Mouse (Mus musculus) stomach, embryonic 16.5 days (tissue): ENCODE results near the gene Tmem56. TPM values are rescaled to one million over a fixed set of nuclear protein-coding genes. Genes with fewer than 3 reads are reported as not detected.
A peak's percentile ranks its signal among the peaks of the same experiment; 100 is the strongest.

Experiments used
- ATAC-seq: fragments of 200-750 bp; cut with Nextera tagmentation; 2 replicates; pipeline ENCODE4 v1.8.0; 2017; ENCODE audit warnings: moderate number of reproducible peaks, moderate TSS enrichment; ENCODE audit not compliant: insufficient read depth, low FRiP score
- H3K27ac ChIP-seq: fragments of 300-500 bp; sonication (generic); 2 replicates; pipeline ENCODE4 v1.5.1; 2014; ENCODE audit warnings: low read length
- H3K27me3 ChIP-seq: fragments of 300-500 bp; sonication (generic); 2 replicates; pipeline ENCODE4 v1.6.1; 2014; ENCODE audit warnings: low read length, control low read depth, mixed read lengths; ENCODE audit not compliant: control insufficient read depth, insufficient read depth
- H3K36me3 ChIP-seq: fragments of 300-500 bp; sonication (generic); 2 replicates; pipeline ENCODE4 v1.6.1; 2014; ENCODE audit warnings: low read length; ENCODE audit not compliant: control insufficient read depth, insufficient read depth
- H3K4me1 ChIP-seq: fragments of 300-500 bp; sonication (generic); 2 replicates; pipeline ENCODE4 v1.6.1; 2014; ENCODE audit warnings: low read length, control low read depth, mixed read lengths; ENCODE audit not compliant: control insufficient read depth, insufficient read depth
- H3K4me2 ChIP-seq: fragments of 300-500 bp; sonication (generic); 2 replicates; pipeline ENCODE4 v1.6.1; 2014; ENCODE audit warnings: low read depth, low read length, mixed read lengths
- H3K4me3 ChIP-seq: fragments of 300-500 bp; sonication (generic); replicated peaks from 2 replicates; pipeline ENCODE4 v1.5.1; 2014; ENCODE audit warnings: mild to moderate bottlenecking, low read length
- H3K9ac ChIP-seq: fragments of 300-500 bp; sonication (generic); 2 replicates; pipeline ENCODE4 v1.6.1; 2014; ENCODE audit warnings: low read length
- H3K9me3 ChIP-seq: fragments of 300-500 bp; sonication (generic); replicated peaks from 2 replicates; pipeline ENCODE4 v1.6.1; 2016; ENCODE audit warnings: low read length, control low read depth; ENCODE audit not compliant: control insufficient read depth
- WGBS: fragments of 180-500 bp; shearing (Covaris S2); extraction: QIAGEN DNeasy Blood & Tissue Kit; methylation state at CpG from one replicate; pipeline ENCODE4 v1.1.7; 2014; 5-methylcytosine and 5-hydroxymethylcytosine counted together
- polyA plus RNA-seq: library from polyadenylated mRNA; unstranded; fragments of >200 nt; fragmentation: Nextera tagmentation; extraction: Ambion mirVana; gene quantifications from 2 replicates; pipeline ENCODE4 v1.2.1, GENCODE M21; 2015

Tmem56 gene
- polyA plus RNA-seq, 1 experiment from 2014 or later, result 2.3 TPM

GRCm38 (mm10) chr3:121291225-121291559 is 8.3 kb upstream of the Tmem56 start:
- Histone ChIP-seq H3K27me3 (no peaks in the 10 kb centered on the region), H3K36me3 (no peaks in the 10 kb centered on the region), H3K4me1 (no peaks in the 10 kb centered on the region), H3K9ac (peak overlapping the region; percentile 72), H3K9me3 (no peaks in the 10 kb centered on the region), H3K4me2 (peak overlapping the region; percentile 62), H3K4me3 (peak overlapping the region; percentile 65), H3K27ac (peak overlapping the region; percentile 86)
- WGBS, result 3% methylated on average over 7 of the region's 7 CpGs
- ATAC-seq, result no peak; the same call in 1 of the 2 replicates

- H3K27me3 ChIP-seq, result no peaks in the 10 kb centered on the region
- H3K4me3 ChIP-seq, result peak overlapping the region; percentile 65
- 62% methylated on average over 8 of the region's 8 CpGs for WGBS
- H3K27ac ChIP-seq, result peak overlapping the region; percentile 86
- H3K4me2 ChIP-seq, result peak overlapping the region; percentile 62
- H3K9ac ChIP-seq, result peak overlapping the region; percentile 72
- no peaks in the 10 kb centered on the region for H3K36me3 ChIP-seq
- H3K9me3 ChIP-seq, result no peaks in the 10 kb centered on the region
- ATAC-seq, result no peak
- no peaks in the 10 kb centered on the region for H3K4me1 ChIP-seq
Measured at GRCm38 (mm10) chr3:121290681-121291080, 7.8 kb upstream of the Tmem56 start.

- ATAC-seq, result no peak
- H3K9ac ChIP-seq, result no peak overlapping the region
Measured at GRCm38 (mm10) chr3:121287151-121287550, 4.3 kb upstream of the Tmem56 start.

GRCm38 (mm10) chr3:121285219-121285618 is 2.3 kb upstream of the Tmem56 start:
- ATAC-seq, result no peak
- H3K27me3 ChIP-seq, result no peaks in the 10 kb centered on the region
- no peak overlapping the region for H3K4me2 ChIP-seq
- no peaks in the 10 kb centered on the region for H3K36me3 ChIP-seq
- no peaks in the 10 kb centered on the region for H3K4me1 ChIP-seq
- no peak overlapping the region for H3K27ac ChIP-seq
- 84% methylated on average over 6 of the region's 6 CpGs for WGBS
- no peak overlapping the region for H3K4me3 ChIP-seq
- no peak overlapping the region for H3K9ac ChIP-seq
- H3K9me3 ChIP-seq, result no peaks in the 10 kb centered on the region

More at GRCm38 (mm10) chr3:121287151-121287550, 4.3 kb upstream of the Tmem56 start:
- 93% methylated on average over 2 of the region's 2 CpGs for WGBS
- Histone ChIP-seq H3K4me3 (no peak overlapping the region), H3K36me3 (no peaks in the 10 kb centered on the region), H3K4me2 (no peak overlapping the region), H3K27me3 (no peaks in the 10 kb centered on the region), H3K9me3 (no peaks in the 10 kb centered on the region), H3K4me1 (no peaks in the 10 kb centered on the region), H3K27ac (no peak overlapping the region)

GRCm38 (mm10) chr3:121279679-121280078 is 3.2 kb downstream of the Tmem56 start:
- no peak overlapping the region for H3K9ac ChIP-seq
- no peak for ATAC-seq

GRCm38 (mm10) chr3:121277557-121277956 is 5.3 kb downstream of the Tmem56 start:
- Histone ChIP-seq H3K27me3 (no peaks in the 10 kb centered on the region), H3K4me2 (no peak overlapping the region), H3K9me3 (no peaks in the 10 kb centered on the region), H3K4me3 (no peak overlapping the region), H3K27ac (no peak overlapping the region), H3K36me3 (no peaks in the 10 kb centered on the region), H3K9ac (no peak overlapping the region), H3K4me1 (no peaks in the 10 kb centered on the region)
- no peak for ATAC-seq
- WGBS, result 83% methylated on average over 4 of the region's 4 CpGs

More at GRCm38 (mm10) chr3:121279679-121280078, 3.2 kb downstream of the Tmem56 start:
- 81% methylated on average over 14 of the region's 14 CpGs for WGBS
- Histone ChIP-seq H3K4me2 (no peak overlapping the region), H3K36me3 (no peaks in the 10 kb centered on the region), H3K9me3 (no peaks in the 10 kb centered on the region), H3K27me3 (no peaks in the 10 kb centered on the region), H3K4me3 (no peak overlapping the region), H3K4me1 (no peaks in the 10 kb centered on the region), H3K27ac (no peak overlapping the region)

GRCm38 (mm10) chr3:121277009-121277408 is 5.9 kb downstream of the Tmem56 start:
- no peak overlapping the region for H3K4me3 ChIP-seq
- no peak overlapping the region for H3K9ac ChIP-seq
- no peaks in the 10 kb centered on the region for H3K9me3 ChIP-seq
- WGBS, result 74% methylated on average over 4 of the region's 4 CpGs
- no peaks in the 10 kb centered on the region for H3K4me1 ChIP-seq
- H3K4me2 ChIP-seq, result no peak overlapping the region
- no peak for ATAC-seq
- H3K27me3 ChIP-seq, result no peaks in the 10 kb centered on the region
- no peak overlapping the region for H3K27ac ChIP-seq
- H3K36me3 ChIP-seq, result no peaks in the 10 kb centered on the region

- ATAC-seq, result no peak
- 94% methylated on average over 2 of the region's 2 CpGs for WGBS
- Histone ChIP-seq H3K4me1 (no peaks in the 10 kb centered on the region), H3K36me3 (no peaks in the 10 kb centered on the region), H3K27me3 (no peaks in the 10 kb centered on the region), H3K9me3 (no peaks in the 10 kb centered on the region), H3K4me3 (no peak overlapping the region), H3K4me2 (no peak overlapping the region), H3K9ac (no peak overlapping the region), H3K27ac (no peak overlapping the region)
Measured at GRCm38 (mm10) chr3:121274010-121274409, 8.9 kb downstream of the Tmem56 start.

GRCm38 (mm10) chr3:121272577-121272976 is 10.3 kb downstream of the Tmem56 start:
- Histone ChIP-seq H3K4me2 (no peak overlapping the region), H3K27ac (no peak overlapping the region), H3K9ac (no peak overlapping the region), H3K36me3 (no peaks in the 10 kb centered on the region), H3K27me3 (no peaks in the 10 kb centered on the region), H3K4me3 (no peak overlapping the region), H3K4me1 (no peaks in the 10 kb centered on the region), H3K9me3 (no peaks in the 10 kb centered on the region)
- 78% methylated on average over 2 of the region's 2 CpGs for WGBS
- ATAC-seq, result no peak

- H3K9ac ChIP-seq, result no peak overlapping the region
- no peak overlapping the region for H3K4me3 ChIP-seq
- H3K4me2 ChIP-seq, result no peak overlapping the region
- ATAC-seq, result no peak
- no peak overlapping the region for H3K27ac ChIP-seq
- no peaks in the 10 kb centered on the region for H3K36me3 ChIP-seq
- H3K27me3 ChIP-seq, result peaks cover 9% of the 10 kb centered on the region; the same call in 1 of the 2 replicates
- H3K9me3 ChIP-seq, result no peaks in the 10 kb centered on the region
- WGBS, result 71% methylated on average over 5 of the region's 5 CpGs
- 0 out of 2 replicates have a peak, but pooled peaks cover 4% of the 10 kb centered on the region for H3K4me1 ChIP-seq
Measured at GRCm38 (mm10) chr3:121267283-121267682, 15.6 kb downstream of the Tmem56 start.
